Mouse (Mus musculus) layer of hippocampus, postnatal 36 days (tissue): ENCODE measurements at regions not wholly inside any gene's neighbourhood (a gene's known extent, or its start where the extent isn't known, plus 50 kb on each side); places are given as distances from the start of the nearest gene placed in this dataset.
"Not testable (repeated sequence)": the region's sequence is repeated elsewhere in the genome, so short reads cannot be mapped to it uniquely, and the experiment has no call there.

ENCODE experiments used
- DNase-seq, 2 experiments: peaks; one replicate each; pipeline ENCODE4 v3.0.0; 2022

DNA sequence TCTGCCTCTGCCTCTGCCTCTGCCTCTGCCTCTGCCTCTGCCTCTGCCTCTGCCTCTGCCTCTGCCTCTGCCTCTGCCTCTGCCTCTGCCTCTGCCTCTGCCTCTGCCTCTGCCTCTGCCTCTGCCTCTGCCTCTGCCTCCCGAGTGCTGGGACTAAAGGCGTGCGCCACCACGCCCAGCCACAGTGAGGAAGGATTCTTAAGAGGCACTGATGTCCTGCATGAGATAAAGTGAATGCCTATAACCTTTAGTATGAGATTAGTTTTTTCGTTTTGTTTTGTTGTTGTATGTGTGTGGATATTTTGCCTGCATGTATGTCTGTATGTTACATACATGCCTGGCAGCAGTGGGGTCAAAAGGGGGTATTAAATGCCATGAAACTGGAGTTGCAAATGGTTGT lies 63.2 kb downstream of the Hlx start:
- not testable (repeated sequence) for DNase-seq

- DNase-seq = no peak
These were observed 64.0 kb downstream of the Hlx start for GRCm38 (mm10) chr1:184668428-184668827.

DNA sequence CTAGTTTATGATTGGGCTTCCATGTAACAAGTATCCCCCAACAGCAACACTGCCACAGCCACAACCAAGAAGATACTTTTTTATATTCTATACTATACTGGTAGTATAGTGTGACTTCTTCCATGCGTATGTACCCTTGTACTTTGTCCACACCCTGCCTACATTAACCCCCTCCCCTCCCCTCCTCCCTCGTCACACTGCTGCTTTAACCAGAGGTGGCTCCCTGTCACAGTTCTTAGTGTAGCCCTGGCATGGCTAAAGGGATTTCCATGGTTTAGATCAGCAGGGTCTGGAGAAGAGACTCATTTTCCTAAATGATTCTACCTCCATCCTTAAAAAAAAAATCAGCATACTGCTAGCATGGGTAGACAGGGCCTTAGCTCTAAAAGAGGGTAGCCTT lies 64.4 kb downstream of the Hlx start:
- no peak for DNase-seq

DNA sequence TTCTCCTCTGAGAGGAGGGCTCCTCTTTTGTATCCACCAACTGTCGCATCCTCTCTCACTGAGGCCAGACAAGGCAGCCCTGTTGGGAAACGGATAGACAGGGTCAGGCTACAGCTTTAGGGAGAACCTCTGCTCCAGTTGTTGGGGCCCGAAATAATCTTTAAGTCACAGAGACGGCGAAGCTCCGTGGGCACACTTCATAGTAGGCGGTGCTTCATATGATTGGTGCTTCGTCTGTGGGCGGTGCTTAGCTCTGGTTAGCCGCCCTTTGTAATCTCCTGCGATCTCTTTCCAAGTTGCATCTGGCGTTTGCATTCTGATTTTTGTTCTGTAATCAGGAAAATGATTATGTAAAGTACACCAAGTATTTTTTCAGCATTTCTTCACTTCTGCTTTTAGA lies 67.2 kb downstream of the Hlx start:
- DNase-seq = no peak

DNA sequence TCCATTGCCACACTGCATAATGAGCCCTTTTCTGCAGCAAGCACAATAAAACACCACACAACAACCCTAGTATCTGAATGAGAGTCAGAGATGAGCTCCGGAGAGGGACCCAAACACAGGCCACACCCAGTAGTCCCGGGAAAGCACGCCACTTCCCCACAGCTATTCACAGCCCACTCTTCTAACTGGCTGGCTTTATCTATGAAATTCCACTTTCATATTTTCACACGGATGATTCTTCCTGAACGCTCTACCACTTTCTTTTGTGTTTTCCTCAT lies 68.4 kb downstream of the Hlx start:
- no peak for DNase-seq

GRCm38 (mm10) chr1:184663300-184664097 lies 68.9 kb downstream of the Hlx start:
- no peak for DNase-seq

- DNase-seq = no peak
These were observed 81.8 kb downstream of the Hlx start for GRCm38 (mm10) chr1:184650541-184651105.

DNA sequence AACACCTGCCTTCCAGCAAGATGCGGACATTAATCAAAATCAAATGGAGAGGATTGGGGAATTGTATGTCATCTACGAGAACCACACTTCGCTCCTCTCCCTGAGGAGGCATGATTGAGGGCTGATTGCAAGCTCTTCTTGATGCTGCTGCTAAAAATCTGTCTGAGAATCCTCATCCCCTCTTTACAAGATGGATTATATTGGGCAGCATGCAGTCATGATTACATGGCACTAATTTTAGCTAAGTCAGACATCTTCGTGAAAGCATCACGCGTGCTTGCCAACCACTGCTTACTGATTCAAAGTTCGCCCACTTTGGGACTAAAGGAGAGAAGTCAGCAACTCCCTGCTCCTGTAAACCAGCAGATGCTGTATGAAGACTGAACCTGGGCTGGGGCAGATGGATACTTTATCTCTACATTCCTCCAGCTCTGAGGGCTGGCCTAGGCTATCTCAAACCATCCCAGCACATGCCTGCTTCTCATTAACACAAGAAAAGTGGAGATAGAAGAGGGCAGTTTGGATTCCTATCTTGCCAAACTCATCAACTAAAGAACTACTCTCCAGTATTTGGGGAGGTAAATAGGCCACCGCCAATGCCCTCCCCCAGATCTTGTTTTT lies 84.4 kb downstream of the Hlx start:
- DNase-seq = no peak

- no peak for DNase-seq
These were observed 87.4 kb downstream of the Hlx start for GRCm38 (mm10) chr1:184644767-184645598.

- no peak for DNase-seq
These were observed 101.5 kb downstream of the Hlx start for GRCm38 (mm10) chr1:184630695-184631475.

DNA sequence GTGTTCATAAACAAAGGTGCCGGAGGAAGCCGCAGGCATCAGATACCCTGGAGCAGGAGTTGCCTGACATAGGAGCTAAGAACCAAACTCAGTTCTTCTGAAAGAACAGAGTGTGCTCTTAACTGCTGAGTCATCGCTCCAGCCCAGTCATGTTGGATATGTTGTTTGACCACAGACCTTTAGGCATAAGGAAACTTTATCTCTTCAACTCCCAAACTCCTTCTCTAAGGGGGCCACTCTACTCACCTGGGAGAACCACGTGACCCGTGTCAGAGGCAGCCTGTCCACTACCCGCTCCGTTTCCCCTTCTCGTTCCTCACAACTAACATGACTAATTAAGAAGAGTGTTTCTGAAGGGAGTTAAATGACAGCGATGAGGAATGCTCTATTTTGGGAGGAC lies 103.2 kb downstream of the Hlx start:
- no peak for DNase-seq

- no peak for DNase-seq
These were observed 103.8 kb downstream of the Hlx start for GRCm38 (mm10) chr1:184628566-184629168.

DNA sequence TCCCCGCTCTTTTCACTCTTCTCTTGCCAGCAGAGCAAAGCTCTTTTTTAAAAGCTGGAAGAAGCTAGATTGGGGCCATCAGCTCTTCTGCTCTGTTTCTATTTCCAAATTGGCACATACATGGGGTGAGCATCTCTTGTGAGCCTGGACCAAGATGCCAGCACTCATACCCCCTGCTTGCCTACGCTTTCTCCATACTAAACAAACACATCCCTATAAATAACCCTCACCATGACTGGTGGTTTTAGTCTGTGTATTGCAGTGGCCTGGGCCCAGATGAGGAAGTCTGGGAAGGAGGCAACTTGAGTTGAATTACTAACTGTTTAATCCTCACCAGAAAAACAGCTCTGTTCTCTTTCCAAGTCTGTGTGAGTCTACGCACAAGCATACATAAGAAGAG lies 110.0 kb downstream of the Hlx start:
- no peak for DNase-seq

DNA sequence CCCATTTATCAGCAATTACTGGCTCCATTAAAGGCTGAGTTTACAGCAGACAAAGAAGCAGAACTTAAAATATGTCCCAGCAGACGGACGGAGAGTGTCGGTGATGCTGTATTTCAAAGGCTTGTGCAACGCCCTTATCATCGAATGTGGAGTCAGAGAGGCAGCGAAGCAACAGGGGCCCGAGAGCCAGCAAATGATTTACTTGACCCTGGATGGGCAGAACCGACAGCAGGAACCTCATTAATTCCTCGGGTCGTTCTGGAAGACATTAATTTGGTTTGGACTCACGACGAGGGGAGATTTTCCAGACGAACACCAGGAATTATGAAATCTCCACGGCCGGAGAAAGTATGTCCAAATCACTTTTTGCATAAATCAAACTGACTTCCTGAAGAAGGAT lies 110.5 kb downstream of the Hlx start:
- DNase-seq = no peak

- no peak for DNase-seq
These were observed 114.5 kb downstream of the Hlx start for GRCm38 (mm10) chr1:184617853-184618454.

GRCm38 (mm10) chr1:184615991-184616390 lies 116.4 kb downstream of the Hlx start:
- no peak for DNase-seq

GRCm38 (mm10) chr1:184614699-184615415 lies 117.6 kb downstream of the Hlx start:
- DNase-seq = no peak

DNA sequence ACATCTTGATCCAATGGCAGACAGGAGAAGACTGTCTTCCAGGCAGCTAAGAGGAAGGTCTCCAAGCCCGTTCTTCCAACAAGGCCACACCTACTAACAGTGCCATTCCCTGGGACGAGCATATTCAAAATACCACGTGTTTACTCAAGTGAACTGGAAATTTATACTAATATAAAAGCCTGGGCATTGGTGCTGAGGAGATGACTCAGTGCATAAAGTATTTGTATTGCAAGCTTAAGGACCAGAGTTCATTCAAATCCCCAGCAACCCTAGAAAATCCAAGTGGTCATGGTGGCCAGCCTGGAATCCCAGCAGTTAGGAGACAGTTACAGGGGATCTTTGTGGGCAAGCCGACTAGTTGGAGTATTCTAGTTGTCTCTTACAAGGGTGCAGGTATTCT lies 119.5 kb downstream of the Hlx start:
- no peak for DNase-seq

DNA sequence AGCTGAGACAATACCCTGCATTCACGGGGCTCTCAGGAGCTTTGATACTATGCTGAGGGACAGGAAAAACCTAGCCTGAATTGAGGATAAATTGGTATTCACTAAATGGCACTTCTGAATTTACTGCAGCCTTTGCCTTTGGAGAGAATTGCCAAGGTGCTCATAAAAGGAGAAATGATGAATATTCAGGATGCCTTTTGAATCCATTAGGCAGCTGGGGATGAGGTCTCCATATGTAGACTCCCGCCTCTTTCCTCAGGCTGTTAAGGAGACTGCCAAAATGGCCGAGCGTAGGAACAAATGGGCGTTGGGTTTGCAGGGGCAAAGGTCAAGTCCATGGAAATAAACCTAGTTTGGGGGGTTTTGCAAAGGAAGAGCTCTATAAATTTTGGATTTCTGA lies 123.5 kb downstream of the Hlx start:
- no peak for DNase-seq

DNA sequence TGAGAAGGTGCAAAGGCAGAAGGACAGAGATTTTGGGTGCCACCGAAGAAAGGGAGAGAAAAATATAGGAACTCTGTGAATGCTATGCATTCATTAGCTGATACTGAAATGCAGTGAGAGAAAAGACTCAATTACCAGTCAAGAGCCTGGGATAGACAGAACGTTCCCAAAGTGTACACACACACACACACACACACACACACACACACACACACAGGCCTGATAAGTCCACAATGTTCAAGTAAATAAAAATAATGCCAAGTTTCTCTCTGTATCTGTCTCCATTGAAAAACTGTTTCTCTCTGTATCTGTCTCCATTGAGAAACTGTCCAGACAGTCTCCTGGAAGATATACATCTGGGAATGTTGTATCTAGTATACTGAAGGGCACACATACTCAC lies 124.1 kb downstream of the Hlx start:
- DNase-seq = no peak

- DNase-seq = no peak
These were observed 125.9 kb downstream of the Hlx start for GRCm38 (mm10) chr1:184606541-184606940.
